Mouse (Mus musculus): ENCODE results near the gene Myoz2.

The Myoz2 gene

GRCm38 (mm10) chr3:123034752-123035151, at the start of gene Myoz2:
TSS of gene Myoz2 (minus strand) at chr3:123035015.
- DNase-seq: no peak

- no peak for DNase-seq
Observed at GRCm38 (mm10) chr3:123081665-123082064, 46.9 kb upstream of the Myoz2 start.

GRCm38 (mm10) chr3:123080943-123081342, 46.1 kb upstream of the Myoz2 start:
- DNase-seq: no peak

- no peak for DNase-seq
Observed at GRCm38 (mm10) chr3:123080017-123080725, 45.4 kb upstream of the Myoz2 start.

- no peak for DNase-seq
Observed at GRCm38 (mm10) chr3:123075759-123076158, 40.9 kb upstream of the Myoz2 start.

GRCm38 (mm10) chr3:123075034-123075433, 40.2 kb upstream of the Myoz2 start:
- no peak for DNase-seq

GRCm38 (mm10) chr3:123073351-123073750, 38.5 kb upstream of the Myoz2 start:
- no peak for DNase-seq

- no peak for DNase-seq
Observed at GRCm38 (mm10) chr3:123072472-123072871, 37.7 kb upstream of the Myoz2 start.

GRCm38 (mm10) chr3:123070996-123071395, 36.2 kb upstream of the Myoz2 start:
- DNase-seq: no peak

GRCm38 (mm10) chr3:123066836-123067235, 32.0 kb upstream of the Myoz2 start:
- no peak for DNase-seq

- peak; percentile 27 for DNase-seq
Observed at GRCm38 (mm10) chr3:123065466-123065865, 30.7 kb upstream of the Myoz2 start.

GRCm38 (mm10) chr3:123064186-123064585, 29.4 kb upstream of the Myoz2 start:
- DNase-seq: no peak

GRCm38 (mm10) chr3:123061931-123062330, 27.1 kb upstream of the Myoz2 start:
- DNase-seq: no peak

GRCm38 (mm10) chr3:123058832-123059231, 24.0 kb upstream of the Myoz2 start:
- DNase-seq: no peak

- DNase-seq: no peak
Observed at GRCm38 (mm10) chr3:123054178-123054577, 19.4 kb upstream of the Myoz2 start.

- no peak for DNase-seq
Observed at GRCm38 (mm10) chr3:123053192-123053938, 18.6 kb upstream of the Myoz2 start.

- DNase-seq: no peak
Observed at GRCm38 (mm10) chr3:123042308-123042707, 7.5 kb upstream of the Myoz2 start.

GRCm38 (mm10) chr3:123033804-123034203, 1.0 kb downstream of the Myoz2 start:
- no peak for DNase-seq

GRCm38 (mm10) chr3:123025634-123026033, 9.2 kb downstream of the Myoz2 start:
- no peak for DNase-seq

- no peak for DNase-seq
Observed at GRCm38 (mm10) chr3:123024496-123025234, 10.2 kb downstream of the Myoz2 start.

GRCm38 (mm10) chr3:123018792-123019191, 16.0 kb downstream of the Myoz2 start:
- DNase-seq: no peak

GRCm38 (mm10) chr3:123013476-123013875, 21.3 kb downstream of the Myoz2 start:
- DNase-seq: peak; percentile 21

GRCm38 (mm10) chr3:123009417-123009816, 25.4 kb downstream of the Myoz2 start:
- DNase-seq: peak; percentile 20

- DNase-seq: no peak
Observed at GRCm38 (mm10) chr3:123007386-123007785, 27.4 kb downstream of the Myoz2 start.
